Mouse (Mus musculus): ENCODE results near the gene Ndel1. TPM values are rescaled to one million over a fixed set of nuclear protein-coding genes. Genes with fewer than 3 reads are reported as not detected.

Gene Ndel1
- polyA plus RNA-seq, 1 experiment from 2014 or later = 68.7 TPM

- Histone ChIP-seq H3K27ac (no peak overlapping the region), H3K36me3 (peaks cover 81% of the 10 kb centered on the region), H3K4me3 (no peak overlapping the region), H3K9me3 (no peaks in the 10 kb centered on the region), H3K27me3 (ENCODE audit: insufficient read depth, poor library complexity, severe bottlenecking) (no peaks in the 10 kb centered on the region), H3K4me1 (no peaks in the 10 kb centered on the region)
- 83% methylated on average over 15 of the region's 15 CpGs for WGBS
- DNase-seq (ENCODE audit: low spot score) = peak; percentile 45
Observed at GRCm38 (mm10) chr11:68822326-68822725, 49.3 kb downstream of the Ndel1 start.

GRCm38 (mm10) chr11:68819226-68819805, 52.3 kb downstream of the Ndel1 start:
- Histone ChIP-seq H3K9me3 (no peaks in the 10 kb centered on the region), H3K27ac (no peak overlapping the region), H3K4me1 (no peaks in the 10 kb centered on the region), H3K36me3 (peaks cover 85% of the 10 kb centered on the region), H3K27me3 (ENCODE audit: insufficient read depth, poor library complexity, severe bottlenecking) (no peaks in the 10 kb centered on the region), H3K4me3 (no peak overlapping the region)
- DNase-seq (ENCODE audit: low spot score) = peak; percentile 76
- WGBS = 89% methylated on average over 14 of the region's 14 CpGs

- peak; percentile 58 for DNase-seq (ENCODE audit: low spot score)
- no peaks in the 10 kb centered on the region for H3K27me3 ChIP-seq (ENCODE audit: insufficient read depth, poor library complexity, severe bottlenecking)
- no peaks in the 10 kb centered on the region for H3K4me1 ChIP-seq
- H3K36me3 ChIP-seq = peaks cover 87% of the 10 kb centered on the region
- no peak overlapping the region for H3K27ac ChIP-seq
- H3K4me3 ChIP-seq = no peak overlapping the region
- H3K9me3 ChIP-seq = no peaks in the 10 kb centered on the region
- WGBS = 87% methylated on average over 8 of the region's 8 CpGs
Observed at GRCm38 (mm10) chr11:68818416-68818815, 53.2 kb downstream of the Ndel1 start.

GRCm38 (mm10) chr11:68811881-68812577, 59.6 kb downstream of the Ndel1 start:
- no peak overlapping the region for H3K4me3 ChIP-seq
- H3K36me3 ChIP-seq = peaks cover 93% of the 10 kb centered on the region
- 86% methylated on average over 9 of the region's 9 CpGs for WGBS
- no peak overlapping the region for H3K27ac ChIP-seq
- no peaks in the 10 kb centered on the region for H3K27me3 ChIP-seq (ENCODE audit: insufficient read depth, poor library complexity, severe bottlenecking)
- H3K9me3 ChIP-seq = no peaks in the 10 kb centered on the region
- H3K4me1 ChIP-seq = no peaks in the 10 kb centered on the region
- DNase-seq (ENCODE audit: low spot score) = no peak

GRCm38 (mm10) chr11:68807787-68808186, 63.9 kb downstream of the Ndel1 start:
- H3K9me3 ChIP-seq = no peaks in the 10 kb centered on the region
- H3K27me3 ChIP-seq (ENCODE audit: insufficient read depth, poor library complexity, severe bottlenecking) = no peaks in the 10 kb centered on the region
- H3K27ac ChIP-seq = no peak overlapping the region
- peaks cover 99% of the 10 kb centered on the region for H3K36me3 ChIP-seq
- 40% methylated on average over 6 of the region's 6 CpGs for WGBS
- H3K4me3 ChIP-seq = no peak overlapping the region
- no peaks in the 10 kb centered on the region for H3K4me1 ChIP-seq
- no peak for DNase-seq (ENCODE audit: low spot score)

GRCm38 (mm10) chr11:68805148-68805547, 66.5 kb downstream of the Ndel1 start:
- Histone ChIP-seq H3K27me3 (ENCODE audit: insufficient read depth, poor library complexity, severe bottlenecking) (no peaks in the 10 kb centered on the region), H3K27ac (no peak overlapping the region), H3K36me3 (peaks cover 100% of the 10 kb centered on the region), H3K4me1 (no peaks in the 10 kb centered on the region), H3K4me3 (no peak overlapping the region), H3K9me3 (no peaks in the 10 kb centered on the region)
- no peak for DNase-seq (ENCODE audit: low spot score)
- WGBS = 74% methylated on average over 4 of the region's 4 CpGs

GRCm38 (mm10) chr11:68798258-68798657, 73.4 kb downstream of the Ndel1 start:
- no peaks in the 10 kb centered on the region for H3K9me3 ChIP-seq
- no peak overlapping the region for H3K4me3 ChIP-seq
- peaks cover 98% of the 10 kb centered on the region for H3K36me3 ChIP-seq
- H3K27me3 ChIP-seq (ENCODE audit: insufficient read depth, poor library complexity, severe bottlenecking) = no peaks in the 10 kb centered on the region
- DNase-seq (ENCODE audit: low spot score) = no peak
- no peak overlapping the region for H3K27ac ChIP-seq
- no peaks in the 10 kb centered on the region for H3K4me1 ChIP-seq
- 94% methylated on average over 10 of the region's 10 CpGs for WGBS

GRCm38 (mm10) chr11:68791794-68792193, 79.9 kb downstream of the Ndel1 start:
- no peaks in the 10 kb centered on the region for H3K27me3 ChIP-seq (ENCODE audit: insufficient read depth, poor library complexity, severe bottlenecking)
- no peak overlapping the region for H3K4me3 ChIP-seq
- peaks cover 97% of the 10 kb centered on the region for H3K36me3 ChIP-seq
- no peak for DNase-seq (ENCODE audit: low spot score)
- no peak overlapping the region for H3K27ac ChIP-seq
- 91% methylated on average over 9 of the region's 9 CpGs for WGBS
- no peaks in the 10 kb centered on the region for H3K9me3 ChIP-seq
- H3K4me1 ChIP-seq = no peaks in the 10 kb centered on the region

- no peak for DNase-seq (ENCODE audit: low spot score)
- H3K27me3 ChIP-seq (ENCODE audit: insufficient read depth, poor library complexity, severe bottlenecking) = no peaks in the 10 kb centered on the region
- 90% methylated on average over 10 of the region's 10 CpGs for WGBS
- no peak overlapping the region for H3K27ac ChIP-seq
- peaks cover 99% of the 10 kb centered on the region for H3K36me3 ChIP-seq
- no peaks in the 10 kb centered on the region for H3K4me1 ChIP-seq
- H3K9me3 ChIP-seq = no peaks in the 10 kb centered on the region
- H3K4me3 ChIP-seq = no peak overlapping the region
Observed at GRCm38 (mm10) chr11:68790720-68791119, 80.9 kb downstream of the Ndel1 start.

- DNase-seq (ENCODE audit: low spot score) = no peak
- H3K9me3 ChIP-seq = no peaks in the 10 kb centered on the region
- H3K4me3 ChIP-seq = no peak overlapping the region
- no peak overlapping the region for H3K27ac ChIP-seq
- no peaks in the 10 kb centered on the region for H3K27me3 ChIP-seq (ENCODE audit: insufficient read depth, poor library complexity, severe bottlenecking)
- H3K4me1 ChIP-seq = no peaks in the 10 kb centered on the region
- 93% methylated on average over 9 of the region's 9 CpGs for WGBS
- H3K36me3 ChIP-seq = peaks cover 99% of the 10 kb centered on the region
Observed at GRCm38 (mm10) chr11:68787222-68787621, 84.4 kb downstream of the Ndel1 start.

- WGBS = 87% methylated on average over 8 of the region's 8 CpGs
- no peaks in the 10 kb centered on the region for H3K27me3 ChIP-seq (ENCODE audit: insufficient read depth, poor library complexity, severe bottlenecking)
- H3K36me3 ChIP-seq = peaks cover 99% of the 10 kb centered on the region
- no peaks in the 10 kb centered on the region for H3K9me3 ChIP-seq
- H3K27ac ChIP-seq = no peak overlapping the region
- no peak overlapping the region for H3K4me3 ChIP-seq
- H3K4me1 ChIP-seq = peaks cover 8% of the 10 kb centered on the region; the same call in 1 of the 2 replicates
- no peak for DNase-seq (ENCODE audit: low spot score)
Observed at GRCm38 (mm10) chr11:68785813-68786212, 85.8 kb downstream of the Ndel1 start.

GRCm38 (mm10) chr11:68782336-68782735, 89.3 kb downstream of the Ndel1 start:
- Histone ChIP-seq H3K27me3 (ENCODE audit: insufficient read depth, poor library complexity, severe bottlenecking) (no peaks in the 10 kb centered on the region), H3K4me3 (no peak overlapping the region), H3K36me3 (peaks cover 87% of the 10 kb centered on the region), H3K9me3 (no peaks in the 10 kb centered on the region), H3K4me1 (peaks cover 25% of the 10 kb centered on the region), H3K27ac (no peak overlapping the region)
- no peak for DNase-seq (ENCODE audit: low spot score)
- WGBS = 92% methylated on average over 9 of the region's 9 CpGs

- Histone ChIP-seq H3K4me3 (no peak overlapping the region), H3K27ac (peak overlapping the region; percentile 43; the same call in 1 of the 2 replicates), H3K36me3 (peaks cover 87% of the 10 kb centered on the region), H3K9me3 (no peaks in the 10 kb centered on the region), H3K4me1 (peaks cover 25% of the 10 kb centered on the region), H3K27me3 (ENCODE audit: insufficient read depth, poor library complexity, severe bottlenecking) (no peaks in the 10 kb centered on the region)
- WGBS = 36% methylated on average over 14 of the region's 14 CpGs
- peak; percentile 84 for DNase-seq (ENCODE audit: low spot score)
Observed at GRCm38 (mm10) chr11:68780466-68781114, 91.1 kb downstream of the Ndel1 start.
